Mouse (Mus musculus): Measurements from ENCODE around the gene Supt4a.
A peak's percentile ranks its signal among the peaks of the same experiment; 100 is the strongest.

Gene Supt4a

DNA sequence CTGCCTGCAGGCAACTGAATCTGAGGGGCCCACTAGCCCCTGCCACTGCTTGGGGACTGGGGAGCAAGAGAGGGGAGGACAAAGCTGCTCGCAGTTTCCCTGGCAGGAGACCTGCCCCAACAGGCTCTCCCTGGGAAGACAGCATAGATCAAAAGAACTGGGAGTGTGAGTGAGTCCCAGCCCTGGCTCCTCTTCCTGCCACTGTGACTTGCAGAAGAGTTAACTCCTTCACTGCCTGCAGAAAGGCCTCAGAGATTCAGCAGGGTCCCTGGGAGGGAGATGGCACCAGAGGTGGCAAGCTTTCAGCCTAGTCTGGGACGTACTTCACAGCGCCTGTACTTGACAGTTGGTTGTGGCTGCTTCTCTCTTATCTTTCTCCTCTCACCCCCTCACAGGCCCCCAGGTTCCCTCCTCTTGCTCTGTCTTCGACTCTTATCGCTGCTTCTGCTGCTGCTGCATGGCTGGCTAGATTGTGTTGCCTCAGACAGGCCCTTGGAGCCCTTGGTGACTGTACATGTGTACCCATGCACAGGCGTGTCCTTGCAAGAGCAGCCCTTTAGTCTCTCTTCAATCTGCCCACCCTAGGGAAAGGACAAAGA is 11.3 kb upstream of the Supt4a start:
- no peak for DNase-seq

DNA sequence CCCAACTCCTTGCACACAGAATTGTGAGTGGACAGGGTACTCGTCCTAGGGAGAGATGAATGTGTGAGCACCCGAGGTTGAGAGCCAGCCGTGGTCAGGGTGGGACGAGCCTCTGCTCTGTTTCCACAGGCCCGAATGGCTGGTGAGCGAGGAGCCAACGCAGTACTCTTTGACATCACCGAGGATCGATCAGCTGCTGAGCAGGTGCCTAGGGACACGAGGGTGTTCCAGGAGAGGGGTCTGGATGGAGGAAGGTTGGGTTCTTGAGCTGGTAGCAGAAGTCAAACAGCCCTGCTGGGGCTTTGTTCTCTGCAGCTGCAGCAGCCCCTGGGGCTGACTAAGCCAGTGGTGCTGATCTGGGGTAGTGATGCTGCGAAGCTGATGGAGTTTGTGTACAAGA is 10.3 kb upstream of the Supt4a start:
- no peak for DNase-seq

DNA sequence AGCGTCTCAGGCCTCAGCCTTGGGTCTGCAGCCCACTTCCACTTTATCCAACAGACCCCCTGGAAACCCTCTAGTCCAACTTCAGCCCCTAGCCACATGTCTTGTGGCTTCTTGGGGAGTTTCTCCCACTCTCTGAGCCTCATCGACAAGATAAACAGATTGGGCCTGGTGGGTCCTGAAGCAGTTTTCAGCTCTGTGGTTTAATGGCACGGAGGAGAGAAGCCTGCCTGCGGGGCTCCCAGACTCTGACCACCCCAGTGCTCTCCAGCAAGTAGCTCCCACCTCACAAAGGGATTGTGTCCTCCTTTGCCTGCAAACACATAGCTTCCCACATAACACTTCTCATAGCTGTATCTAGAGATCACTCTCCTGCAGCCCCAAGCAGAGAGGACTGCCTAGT is 9.9 kb upstream of the Supt4a start:
- no peak for DNase-seq

DNA sequence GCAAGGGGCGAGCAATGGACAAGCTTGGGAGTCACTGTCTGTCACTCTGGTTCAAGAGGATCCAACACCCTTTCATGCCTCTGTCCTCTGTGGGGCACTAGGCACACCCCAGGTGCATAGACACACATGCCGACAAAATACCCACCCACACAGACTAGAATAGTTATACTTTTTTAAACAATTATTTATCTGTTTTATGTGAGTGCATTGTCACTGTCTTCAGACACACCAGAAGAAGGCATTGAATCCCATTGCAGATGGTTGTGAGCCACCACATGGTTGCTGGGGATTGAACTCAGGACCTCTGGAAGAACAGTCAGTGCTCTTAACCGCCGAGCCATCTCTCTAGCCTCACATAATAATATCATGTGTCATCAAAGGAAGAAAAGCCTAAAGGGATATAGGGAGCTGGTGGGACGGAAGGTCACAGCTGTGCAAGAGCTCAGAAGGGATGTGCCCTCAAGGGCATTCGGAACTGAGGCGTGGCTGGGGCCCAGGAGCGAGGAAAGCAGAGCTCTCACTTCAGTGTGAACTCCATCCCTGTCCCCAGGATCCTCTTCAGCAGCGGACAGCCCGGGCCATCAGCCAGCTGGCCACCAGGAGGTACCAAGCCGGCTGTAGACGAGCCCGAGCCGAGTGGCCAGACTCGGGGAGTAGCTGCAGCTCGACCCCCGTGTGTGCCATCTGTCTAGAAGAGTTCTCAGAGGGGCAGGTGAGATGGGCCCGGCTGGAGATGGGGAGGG is 8.3 kb upstream of the Supt4a start:
- DNase-seq: no peak

DNA sequence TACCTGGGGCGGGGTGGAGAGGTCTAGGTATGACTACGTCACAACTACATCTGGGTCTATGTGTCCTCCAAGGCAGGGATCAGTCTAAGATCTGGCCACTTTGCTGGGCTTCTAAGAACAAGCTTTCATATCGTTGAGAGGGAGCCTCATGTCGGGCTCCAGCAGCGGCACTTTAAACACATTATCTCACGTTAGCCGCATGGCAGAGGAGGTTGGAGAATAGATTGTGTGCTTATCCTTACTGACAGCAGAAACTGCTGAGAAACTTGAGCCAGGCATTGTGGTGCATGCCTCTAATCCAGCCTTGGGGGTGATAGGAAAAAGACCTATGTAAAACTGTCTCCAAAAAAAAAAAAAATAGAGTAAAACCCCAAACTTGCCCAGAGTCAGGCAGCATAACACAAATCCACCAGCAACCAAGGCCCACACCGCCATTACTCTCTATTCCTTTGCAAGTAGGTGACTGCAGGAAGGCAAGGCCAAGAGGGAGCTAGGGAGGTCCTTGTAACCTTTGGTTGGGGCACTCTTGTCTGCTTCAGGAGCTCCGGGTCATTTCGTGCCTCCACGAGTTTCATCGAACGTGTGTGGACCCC is 7.7 kb upstream of the Supt4a start:
- no peak for DNase-seq

DNA sequence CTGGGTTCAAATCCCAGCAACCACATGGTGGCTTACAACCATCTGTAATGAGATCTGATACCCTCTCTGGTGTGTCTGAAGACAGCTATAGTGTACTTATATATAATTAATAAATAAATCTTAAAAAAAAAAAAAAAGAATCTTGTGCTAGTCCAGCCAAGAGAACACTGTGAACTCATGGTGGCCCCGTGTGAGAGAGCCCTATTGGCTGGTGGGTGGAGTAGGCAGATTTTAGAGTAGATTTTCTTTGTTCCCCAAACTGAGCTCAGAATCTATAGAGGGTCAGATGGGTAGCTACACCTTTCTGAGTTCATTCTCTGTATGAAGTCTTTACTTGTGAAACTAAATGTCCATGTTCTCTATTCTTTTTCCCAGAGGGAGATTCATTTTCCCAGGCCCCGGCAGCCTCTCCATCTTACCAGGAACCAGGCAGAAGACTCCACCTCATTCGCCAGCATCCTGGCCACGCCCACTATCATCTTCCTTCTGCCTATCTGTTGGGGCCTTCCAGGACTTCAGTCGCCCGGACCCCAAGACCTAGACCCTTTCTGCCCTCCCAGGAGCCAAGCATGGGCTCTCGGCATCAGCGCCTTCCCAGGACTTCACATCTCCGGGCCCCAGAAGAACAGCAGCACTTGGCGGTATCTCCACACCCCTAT is 6.6 kb upstream of the Supt4a start:
- no peak for DNase-seq

DNA sequence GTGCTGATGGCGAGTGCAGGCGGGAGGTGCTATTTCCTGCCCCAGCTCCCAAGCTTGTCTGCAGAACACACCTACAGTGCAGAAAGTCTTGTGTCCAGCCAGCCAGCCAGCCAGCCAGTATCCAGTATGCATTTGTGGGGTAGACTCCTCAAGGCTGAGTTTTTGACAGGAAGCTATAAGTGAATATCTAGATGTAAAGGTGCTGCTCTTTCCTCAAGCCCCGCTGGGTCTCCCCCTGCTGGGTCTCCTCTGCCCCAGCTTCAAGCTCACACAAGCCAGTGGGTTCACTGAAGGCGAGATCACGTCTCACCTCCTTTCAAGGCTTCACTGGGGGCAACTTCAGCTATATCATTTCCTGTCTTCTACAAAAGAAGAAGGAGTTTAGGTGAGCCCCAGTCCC is 3.0 kb upstream of the Supt4a start:
- no peak for DNase-seq

DNA sequence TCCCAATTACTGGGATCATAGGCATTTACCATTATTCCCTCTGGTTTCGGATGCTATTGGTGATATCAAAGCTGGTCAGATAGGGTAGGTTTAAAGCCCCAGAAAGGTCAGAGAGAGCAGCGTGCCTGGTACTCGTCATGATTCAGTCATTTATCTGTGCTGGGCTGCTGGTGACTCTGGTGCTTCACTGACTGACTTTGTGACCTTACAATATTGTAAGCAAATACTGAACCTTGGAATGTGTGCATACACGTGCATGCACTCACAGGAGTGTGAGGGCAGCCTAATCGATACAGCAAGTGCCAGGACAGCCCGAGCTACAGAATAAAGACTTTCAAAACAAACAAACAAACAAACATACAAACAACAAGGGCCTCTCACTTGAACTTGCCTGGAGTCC is 1.7 kb upstream of the Supt4a start:
- DNase-seq: no peak

DNA sequence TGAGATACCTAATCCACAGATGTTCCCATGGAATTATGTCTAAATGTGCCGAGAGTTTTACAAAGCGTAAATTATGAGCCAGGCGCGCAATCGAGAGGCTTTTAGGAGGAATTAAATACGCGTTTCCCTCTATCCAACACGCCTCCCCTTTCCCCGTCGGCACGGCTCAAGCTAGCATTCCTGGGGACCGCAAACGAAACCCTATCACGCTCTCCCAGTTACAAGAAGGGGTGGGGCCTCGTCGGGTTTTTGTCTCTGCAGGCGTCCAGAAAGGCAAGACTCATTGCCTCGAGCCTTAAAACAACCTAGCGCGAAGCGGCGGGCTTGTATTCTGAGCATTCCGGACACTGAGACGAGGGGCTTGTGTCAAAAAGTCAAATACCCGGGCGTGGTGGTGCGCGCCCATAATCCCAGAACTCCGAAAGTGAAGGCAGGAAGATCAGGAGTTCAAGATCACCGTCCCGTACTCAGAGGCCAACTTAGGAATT is 661 bp upstream of the Supt4a start:
- DNase-seq: peak; percentile 65

DNA sequence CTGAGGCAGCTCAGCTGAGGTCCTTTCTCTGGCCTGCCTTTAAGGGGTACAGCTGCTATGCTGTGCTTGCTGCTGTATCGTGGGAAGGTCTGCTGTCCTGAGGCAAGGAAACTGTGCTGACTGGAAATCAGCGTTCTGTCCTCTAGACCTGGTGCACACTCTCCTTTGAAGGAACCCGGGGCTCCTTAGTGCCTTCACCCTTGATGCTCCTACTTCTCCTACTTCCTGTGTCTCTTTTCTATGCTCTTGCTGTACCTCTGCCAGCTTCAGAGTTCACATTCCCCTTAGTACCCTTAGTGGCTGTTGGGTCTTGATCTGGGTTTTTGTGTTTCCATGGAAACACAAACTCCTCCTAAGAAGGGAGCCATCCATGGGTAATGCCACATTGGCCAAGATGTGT is 6.3 kb downstream of the Supt4a start:
- no peak for DNase-seq

DNA sequence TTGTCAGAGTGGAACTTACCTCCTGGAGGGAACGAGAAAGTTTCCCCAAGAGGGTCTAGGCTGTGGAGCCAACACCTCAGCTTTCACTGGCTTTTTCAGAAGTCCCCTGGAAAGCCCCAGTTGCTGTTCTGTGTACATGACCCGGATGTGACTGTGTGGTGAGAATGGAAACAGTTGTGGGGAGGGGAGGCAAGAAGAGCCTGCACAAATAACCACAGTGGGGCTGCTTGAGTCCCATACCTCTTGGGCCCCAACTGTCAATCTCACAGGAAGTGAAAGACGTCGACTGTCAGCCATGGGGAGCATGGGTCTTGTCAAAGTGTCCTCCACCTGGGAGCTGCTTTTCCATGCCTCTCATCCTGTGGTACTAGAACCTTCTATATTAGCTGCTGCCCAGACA is 7.6 kb downstream of the Supt4a start:
- DNase-seq: no peak

DNA sequence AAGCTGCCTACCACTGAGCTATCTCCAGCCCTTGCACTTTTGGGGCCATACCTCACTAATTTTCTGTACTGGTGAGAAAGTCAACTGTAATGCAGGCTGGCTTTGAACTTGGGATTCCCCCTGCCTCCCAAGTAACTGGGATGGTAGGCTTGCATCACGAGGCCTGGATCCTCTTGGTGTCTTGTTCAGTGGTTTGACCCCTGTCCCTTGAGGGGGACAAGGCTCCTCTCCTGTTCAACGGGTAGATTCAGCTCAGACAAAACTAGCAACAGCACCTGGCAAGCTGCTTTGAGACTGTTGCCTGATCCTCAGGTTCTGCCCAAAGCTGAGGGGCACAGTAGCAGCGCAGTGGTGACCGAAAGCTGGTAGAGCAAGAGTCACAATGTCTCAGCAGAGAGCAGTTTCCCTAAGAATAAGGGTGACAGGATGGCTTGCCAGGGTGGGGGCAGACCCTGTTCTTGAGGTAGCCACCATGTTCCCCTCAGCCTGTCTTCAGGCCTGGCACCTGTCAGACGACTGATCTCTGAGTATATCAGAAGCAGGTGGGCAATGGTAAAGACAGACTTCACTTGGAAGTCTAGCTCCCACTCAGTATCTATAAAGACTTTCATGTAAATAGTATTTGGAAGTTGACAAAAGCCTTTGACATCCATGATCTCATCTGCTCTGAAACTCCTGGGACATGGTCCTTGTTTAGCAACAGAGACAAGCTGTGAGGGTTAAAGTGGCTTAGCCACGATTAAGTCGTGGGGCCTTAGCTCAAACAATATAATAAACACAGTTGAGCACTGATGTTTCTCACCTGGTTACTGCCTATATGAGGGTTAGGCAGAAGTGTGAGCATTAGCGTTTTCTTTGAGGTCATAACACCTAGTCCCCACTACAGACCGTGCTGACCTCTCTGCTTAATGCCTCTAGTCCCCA is 8.5 kb downstream of the Supt4a start:
- no peak for DNase-seq

DNA sequence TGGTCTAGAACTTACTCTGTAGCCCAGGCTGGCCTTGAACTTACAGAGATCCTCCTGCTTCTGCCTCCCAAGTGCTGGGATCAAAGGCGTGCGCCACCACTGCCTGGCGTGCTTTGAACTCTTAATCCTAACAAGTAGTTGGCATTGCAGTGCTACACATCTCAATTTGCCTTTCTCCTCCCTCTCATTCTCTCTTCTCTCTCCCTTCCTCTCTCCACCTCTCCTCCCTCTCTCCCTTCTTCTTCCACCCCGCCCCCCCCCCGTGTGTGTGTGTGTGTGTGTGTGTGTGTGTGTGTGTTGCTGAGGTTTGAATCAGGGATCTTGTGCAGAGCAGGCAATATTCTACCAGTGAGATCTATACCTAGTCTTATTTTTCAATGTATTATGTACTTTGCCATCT is 10.0 kb downstream of the Supt4a start:
- DNase-seq: no peak

DNA sequence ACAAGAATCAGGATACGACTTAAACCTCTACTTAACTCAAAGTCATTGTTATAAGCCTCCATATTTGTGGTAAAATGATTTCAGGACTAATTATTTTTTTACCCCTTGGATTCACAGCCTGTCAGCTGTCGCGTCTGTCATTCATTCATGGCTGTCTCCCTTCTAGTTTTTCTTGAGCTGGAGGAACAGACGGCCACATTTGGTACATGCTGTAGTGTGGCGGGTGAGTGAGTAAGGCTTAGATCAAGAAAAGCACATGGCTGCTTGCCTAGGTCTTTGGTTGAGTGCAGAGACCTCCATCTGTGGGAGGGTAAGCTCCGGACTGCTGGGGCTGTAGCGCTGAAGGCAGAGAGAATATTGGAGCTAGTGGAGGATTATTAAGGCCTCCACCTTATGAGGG is 10.4 kb downstream of the Supt4a start:
- no peak for DNase-seq

DNA sequence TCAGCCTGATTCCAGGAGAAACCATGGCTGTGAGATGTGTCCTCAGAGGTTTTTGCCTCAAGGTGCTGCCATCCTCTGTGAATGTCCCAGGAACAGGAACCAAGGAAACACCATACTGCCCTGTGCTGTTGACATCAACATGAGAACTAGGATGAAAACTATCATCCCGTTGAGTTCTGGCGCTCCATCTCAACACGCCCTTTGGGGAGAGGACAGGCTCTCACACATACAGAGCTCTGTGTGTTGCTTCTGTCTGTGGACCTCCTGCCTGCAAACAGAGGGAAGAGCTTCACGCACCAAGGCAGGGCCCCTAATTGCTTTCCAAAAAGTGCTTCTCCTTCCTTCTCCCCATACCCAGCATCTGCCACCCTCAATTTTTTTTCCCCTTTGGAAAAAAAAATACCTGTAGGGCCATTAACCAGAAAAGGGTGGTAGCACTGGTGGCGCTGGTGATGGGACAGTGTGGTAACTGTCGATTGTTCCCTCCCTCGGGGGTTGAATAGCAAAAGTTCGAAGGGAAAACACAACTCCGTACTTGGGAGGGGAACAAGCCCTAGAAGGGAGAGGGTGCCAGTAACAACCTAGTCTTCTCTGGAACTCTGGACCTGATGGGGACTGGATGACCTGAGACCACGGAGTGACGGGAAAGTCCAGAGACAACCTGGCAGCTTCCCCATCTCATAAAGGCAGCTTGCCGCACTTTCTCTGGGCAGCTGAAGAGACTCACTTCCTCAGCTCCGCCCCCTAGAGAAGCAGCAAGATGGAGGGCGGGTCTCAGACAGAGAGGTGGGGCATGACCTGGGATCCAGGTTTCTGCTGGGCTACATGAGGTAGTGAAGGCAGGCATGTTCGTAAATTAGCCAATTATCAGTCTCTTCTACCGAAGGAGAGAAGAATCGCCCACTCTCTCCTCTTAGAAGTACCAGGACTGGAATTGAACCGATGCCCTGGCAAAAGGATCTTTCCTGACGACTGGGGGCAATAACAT is 11.1 kb downstream of the Supt4a start:
- no peak for DNase-seq

DNA sequence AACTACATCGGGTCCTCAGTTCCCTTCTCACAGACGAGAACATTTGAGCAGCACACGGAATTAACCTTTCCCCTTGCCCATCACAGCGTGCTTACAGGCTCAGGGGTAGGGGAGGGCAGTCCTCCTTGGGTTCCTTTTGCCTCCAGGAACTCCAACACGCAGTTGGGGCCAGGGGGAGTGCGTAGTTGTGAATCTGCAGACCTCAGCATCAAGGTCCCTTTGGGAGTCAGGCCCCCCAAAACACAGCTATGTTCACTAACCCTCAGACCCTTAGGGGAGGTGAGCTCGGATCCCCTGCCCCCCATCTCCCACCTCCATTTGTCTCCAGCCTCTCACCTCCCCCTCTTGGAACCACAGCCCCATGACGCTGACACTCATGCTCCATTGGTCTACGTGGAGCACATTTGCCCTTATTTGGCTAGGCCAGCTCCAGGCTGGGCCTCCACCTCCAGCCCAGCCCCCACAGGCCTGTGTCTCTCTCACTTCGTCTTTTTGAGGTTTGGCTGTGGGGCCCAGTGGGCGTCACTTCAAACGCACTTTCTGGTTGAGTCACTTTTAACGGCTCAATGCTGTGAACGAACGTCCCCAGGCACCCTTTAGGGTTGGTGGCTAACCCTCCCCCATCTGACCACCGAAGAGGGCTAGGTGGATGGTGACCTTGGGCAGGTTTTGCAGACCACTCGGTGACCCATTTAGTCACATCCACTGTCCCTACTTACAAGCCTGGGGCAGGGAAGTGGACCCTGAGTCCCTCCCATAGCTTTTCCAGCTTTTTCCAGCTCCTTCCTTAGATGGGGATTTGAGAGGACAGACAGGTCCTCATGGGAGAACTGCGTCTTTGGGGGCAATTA is 12.1 kb downstream of the Supt4a start:
- DNase-seq: no peak

DNA sequence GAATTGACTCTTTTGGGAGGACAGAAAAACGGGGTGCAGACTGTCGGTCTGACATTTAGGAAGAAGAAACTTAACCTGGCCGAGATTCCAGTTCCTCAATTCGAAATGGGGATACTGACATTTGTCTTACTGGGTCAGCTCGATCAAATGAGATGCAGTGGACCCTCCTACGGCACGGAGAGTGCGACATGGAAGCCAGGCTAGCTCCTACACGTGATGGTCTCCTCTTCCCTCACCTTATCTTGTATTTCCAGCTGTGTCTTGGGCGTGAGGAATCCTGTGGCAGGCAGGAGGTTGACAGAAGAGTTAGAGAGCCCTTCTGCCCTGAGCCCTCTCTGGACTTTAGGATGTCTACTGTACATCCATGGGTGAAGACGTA is 12.7 kb downstream of the Supt4a start:
- DNase-seq: no peak

DNA sequence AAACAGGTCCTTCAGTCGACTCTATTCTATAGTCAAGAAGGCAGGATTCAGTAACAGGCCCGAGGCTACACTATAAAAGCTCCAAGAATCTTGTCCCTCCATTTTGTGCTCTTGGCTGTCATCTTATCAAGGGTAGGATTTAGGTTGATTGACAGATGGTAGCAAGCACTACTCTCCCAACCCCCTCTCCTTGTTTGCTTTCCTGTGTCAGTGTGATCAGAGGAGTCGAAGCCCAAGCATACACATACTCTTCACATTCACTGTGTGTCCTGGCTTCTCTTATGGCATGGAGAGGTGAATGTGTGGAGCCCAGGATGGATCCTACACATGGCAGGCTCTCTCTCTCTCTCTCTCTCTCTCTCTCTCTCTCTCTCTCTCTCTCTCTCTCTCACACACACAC is 13.2 kb downstream of the Supt4a start:
- no peak for DNase-seq

DNA sequence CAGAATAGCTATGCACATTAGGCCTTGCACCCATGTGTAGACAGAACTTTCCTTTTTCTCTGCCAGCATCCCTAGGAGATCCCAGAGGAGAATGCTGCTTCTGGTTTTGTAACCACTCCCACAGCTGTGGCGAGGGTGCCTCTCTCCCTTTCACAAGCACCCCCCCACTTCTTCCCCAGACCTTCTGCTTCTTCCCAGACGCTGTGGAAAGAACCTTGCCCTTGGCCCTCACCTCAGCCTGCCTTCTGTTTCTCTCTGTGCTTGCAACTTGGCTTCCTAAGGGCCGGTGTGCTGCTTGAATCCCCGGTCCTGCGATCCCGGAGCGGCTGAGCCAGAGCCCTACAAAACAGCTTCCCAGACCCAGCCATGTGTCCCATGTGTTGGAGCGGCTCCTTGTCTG is 13.7 kb downstream of the Supt4a start:
- DNase-seq: no peak

DNA sequence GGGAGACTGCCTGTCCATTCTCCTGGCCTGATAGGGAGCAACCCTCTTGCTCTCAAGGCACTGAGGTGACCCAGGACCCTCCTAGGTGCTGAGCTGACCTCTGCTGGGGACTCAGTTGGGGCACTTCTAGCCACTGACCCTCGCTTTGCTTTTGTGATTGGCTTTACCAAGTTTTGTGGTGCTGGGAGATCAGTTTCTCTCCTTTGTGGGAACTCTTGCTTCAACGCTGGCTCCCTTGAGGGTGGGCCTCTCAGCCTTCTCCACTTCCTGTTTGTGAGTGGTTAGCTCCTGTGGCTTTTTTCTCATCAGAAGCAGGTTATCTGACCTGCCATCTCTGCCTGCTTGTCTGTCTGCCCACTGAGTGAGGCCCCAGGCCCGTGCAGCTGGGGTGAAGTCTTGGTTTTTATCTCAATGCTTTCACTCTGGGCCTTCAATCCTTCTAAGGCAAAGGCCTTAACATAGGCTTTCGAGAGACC is 14.2 kb downstream of the Supt4a start:
- DNase-seq: no peak

Measured in cerebellum, adult 11-12 months (tissue).